Mouse (Mus musculus) olfactory bulb, adult 2 months (tissue): ENCODE results near the gene Nme2. TPM values are rescaled to one million over a fixed set of nuclear protein-coding genes. Genes with fewer than 3 reads are reported as not detected.

Experiments used
- H3K27ac ChIP-seq: fragments of 200-500 bp; 2 replicates; pipeline ENCODE4 v1.5.1; 2012; ENCODE audit warnings: low read depth, low read length; ENCODE audit not compliant: insufficient read depth
- H3K4me1 ChIP-seq: fragments of 200-500 bp; 2 replicates; pipeline ENCODE4 v1.6.1; 2012; ENCODE audit warnings: low read length; ENCODE audit not compliant: control insufficient read depth, insufficient read depth
- H3K4me3 ChIP-seq: fragments of 200-500 bp; 2 replicates; pipeline ENCODE4 v1.5.1; 2012; ENCODE audit warnings: mild to moderate bottlenecking, low read depth, low read length, moderate library complexity; ENCODE audit not compliant: insufficient read depth
- CTCF ChIP-seq: fragments of 200-500 bp; IDR thresholded peaks from 2 replicates; pipeline ENCODE4 v1.5.1; 2012; ENCODE audit warnings: low read depth, mild to moderate bottlenecking, low read length, moderate library complexity; ENCODE audit not compliant: insufficient read depth
- POLR2A ChIP-seq: fragments of 200-500 bp; IDR thresholded peaks from 2 replicates; pipeline ENCODE4 v1.6.1; 2012; ENCODE audit warnings: mild to moderate bottlenecking, low read depth, low read length, moderate library complexity; ENCODE audit not compliant: insufficient read depth
- WGBS: fragments of 180-500 bp; shearing (Covaris S2); methylation state at CpG from one replicate; pipeline ENCODE4 v1.1.7; 2018; 5-methylcytosine and 5-hydroxymethylcytosine counted together
- polyA plus RNA-seq: library from polyadenylated mRNA; stranded (reverse); fragments of >200 nt; gene quantifications from 2 replicates; pipeline ENCODE4 v1.2.4, GENCODE M21; 2012; ENCODE audit warnings: low replicate concordance; ENCODE audit not compliant: missing spikeins, insufficient read depth, insufficient read length

The Nme2 gene
- polyA plus RNA-seq, 1 experiment: not detected

DNA sequence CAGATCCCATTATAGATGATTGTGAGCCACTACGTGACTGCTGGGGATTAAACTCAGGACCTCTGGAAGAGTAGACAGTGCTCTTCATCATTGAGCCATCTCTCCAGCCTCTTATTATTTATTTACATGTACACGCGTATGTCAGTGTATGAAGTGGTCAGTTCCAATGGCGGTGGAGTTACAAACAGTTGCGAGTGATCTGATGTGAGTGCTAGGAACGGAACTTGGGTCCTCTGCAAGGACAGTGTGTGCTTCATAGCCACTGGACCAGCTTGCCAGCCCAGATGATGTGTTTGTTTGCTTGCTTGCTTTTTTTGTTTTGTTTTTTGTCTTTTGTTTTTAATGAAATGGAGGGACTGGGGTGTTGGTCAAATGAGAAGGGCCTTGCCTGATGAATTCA lies 13.1 kb upstream of the Nme2 start:
- 92% methylated on average over 6 of the region's 6 CpGs for WGBS
- TF ChIP-seq CTCF (no peak), POLR2A (no peak)
- H3K4me3 ChIP-seq: no peak overlapping the region
- H3K4me1 ChIP-seq: peaks cover 7% of the 10 kb centered on the region
- peak overlapping the region; percentile 66; the same call in 1 of the 2 replicates for H3K27ac ChIP-seq

- WGBS: 22% methylated on average over 6 of the region's 6 CpGs
- Histone ChIP-seq H3K4me1 (peaks cover 8% of the 10 kb centered on the region), H3K4me3 (no peak overlapping the region), H3K27ac (peak overlapping the region; percentile 66)
- TF ChIP-seq POLR2A (no peak), CTCF (no peak)
Measured at GRCm38 (mm10) chr11:93968848-93969128, 12.7 kb upstream of the Nme2 start.

DNA sequence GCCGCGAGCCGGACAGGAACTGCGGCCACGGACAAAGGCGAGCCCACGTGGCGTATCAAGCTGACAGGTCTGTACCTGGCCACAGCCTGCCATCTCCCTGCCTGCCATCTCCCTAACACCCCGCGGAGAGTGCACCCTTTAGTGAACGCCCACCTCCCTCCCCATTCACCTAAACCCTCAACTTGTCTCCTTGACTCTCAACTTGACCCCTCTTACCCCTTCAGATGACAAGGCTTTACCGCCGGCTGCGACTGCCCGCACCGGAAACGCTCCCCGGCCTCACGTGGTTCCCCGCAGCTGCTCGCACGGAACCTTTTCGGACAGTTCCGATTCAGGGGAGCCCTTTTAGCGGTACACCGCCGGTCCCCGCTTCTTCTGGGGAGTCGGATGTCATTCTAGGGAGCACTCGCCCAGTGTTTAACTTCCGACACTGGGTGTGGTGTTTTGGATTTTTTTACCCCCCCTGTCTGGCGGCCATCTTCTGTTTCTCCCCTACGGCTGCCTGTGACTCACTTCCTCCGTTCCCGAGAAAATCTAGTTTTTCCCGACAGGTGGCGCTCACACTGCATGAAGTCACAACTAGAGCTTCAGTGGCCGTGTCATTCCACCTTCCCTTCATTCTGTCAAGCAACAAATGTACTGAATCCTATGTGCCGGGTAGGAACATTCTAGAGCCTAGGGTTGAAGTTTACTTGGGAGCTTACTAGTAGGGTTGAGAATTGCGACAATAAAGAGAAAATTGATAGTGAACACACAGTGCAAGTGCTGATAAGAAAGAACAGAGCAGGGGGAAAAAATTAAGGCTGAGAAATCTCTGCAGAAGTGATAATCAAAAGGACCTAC lies 12.2 kb upstream of the Nme2 start, which contains the start of the genes Gm20390 and Nme1:
TSS of gene Gm20390 (minus strand) at position 289 of the 843 bp plus-strand sequence.
TSS of gene Nme1 (minus strand) at position 517 of the 843 bp plus-strand sequence.
- peak within 1 kb of the TSS; percentile 54 for H3K4me3 ChIP-seq
- under 1% methylated on average over 40 of the region's 40 CpGs for WGBS
- H3K27ac ChIP-seq: peak within 1 kb of the TSS; percentile 66
- peaks cover 12% of the 10 kb centered on the region for H3K4me1 ChIP-seq
- peak; percentile 65 for TF ChIP-seq CTCF
- TF ChIP-seq POLR2A: no peak

DNA sequence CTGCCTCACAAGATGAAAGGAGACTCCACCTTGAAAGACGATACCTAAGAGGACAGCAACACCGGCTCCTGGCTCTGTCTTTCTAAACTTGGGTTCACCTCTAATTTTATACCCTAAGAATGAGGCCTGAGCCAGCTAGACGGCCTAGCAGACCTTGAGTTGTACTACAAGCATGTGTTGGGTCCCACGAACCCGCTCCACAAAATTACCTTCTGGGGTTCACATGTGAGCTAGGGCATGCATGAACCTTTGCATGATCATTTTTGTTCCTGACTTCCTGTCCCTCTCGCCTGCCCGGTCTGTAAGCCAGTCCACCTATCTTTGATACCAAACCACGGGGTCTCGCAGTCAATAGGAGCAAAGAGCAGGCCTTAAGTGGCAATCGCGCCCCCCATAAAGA lies 11.3 kb upstream of the Nme2 start:
- Histone ChIP-seq H3K4me1 (peaks cover 12% of the 10 kb centered on the region), H3K27ac (peak overlapping the region; percentile 65; the same call in 1 of the 2 replicates), H3K4me3 (peak overlapping the region; percentile 54)
- 3% methylated on average over 11 of the region's 11 CpGs for WGBS
- TF ChIP-seq POLR2A (no peak), CTCF (no peak)

GRCm38 (mm10) chr11:93965391-93965790 lies 9.3 kb upstream of the Nme2 start:
- H3K4me3 ChIP-seq: peak overlapping the region; percentile 31; the same call in 1 of the 2 replicates
- TF ChIP-seq POLR2A: no peak
- TF ChIP-seq CTCF: no peak
- 39% methylated on average over 6 of the region's 6 CpGs for WGBS
- H3K4me1 ChIP-seq: peaks cover 16% of the 10 kb centered on the region
- peak overlapping the region; percentile 94 for H3K27ac ChIP-seq

DNA sequence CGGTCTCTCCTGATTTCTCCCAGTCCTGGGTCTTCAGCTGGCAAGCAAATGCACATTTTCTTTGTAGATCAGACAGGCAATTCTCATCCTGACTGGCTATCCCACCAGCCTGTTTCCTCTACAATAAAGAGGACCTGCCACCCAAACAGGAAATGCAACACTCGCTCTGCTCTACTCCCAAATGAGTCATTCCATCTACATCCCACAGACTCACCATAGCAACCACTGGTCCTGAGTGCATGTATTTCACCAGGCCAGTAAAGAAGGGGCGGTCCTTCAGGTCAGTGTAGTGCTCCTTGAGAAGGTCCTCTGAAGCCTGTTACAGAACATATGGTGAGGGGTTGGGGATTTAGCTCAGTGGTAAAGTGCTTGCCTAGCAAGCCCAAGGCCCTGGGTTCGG lies 7.0 kb upstream of the Nme2 start:
- 61% methylated on average over 4 of the region's 4 CpGs for WGBS
- H3K4me1 ChIP-seq: peaks cover 18% of the 10 kb centered on the region
- H3K27ac ChIP-seq: no peak overlapping the region
- no peak overlapping the region for H3K4me3 ChIP-seq
- TF ChIP-seq CTCF: no peak
- no peak for TF ChIP-seq POLR2A

- 86% methylated on average over 6 of the region's 6 CpGs for whole genome bisulfite sequencing
- Histone ChIP-seq H3K4me3 (no peak overlapping the region), H3K27ac (no peak overlapping the region), H3K4me1 (peaks cover 18% of the 10 kb centered on the region)
- TF ChIP-seq POLR2A (no peak), CTCF (no peak)
Measured at GRCm38 (mm10) chr11:93961482-93961881, 5.4 kb upstream of the Nme2 start.

GRCm38 (mm10) chr11:93957746-93958145 lies 1.7 kb upstream of the Nme2 start:
- 85% methylated on average over 4 of the region's 4 CpGs for WGBS
- H3K4me3 ChIP-seq: no peak overlapping the region
- H3K27ac ChIP-seq: no peak overlapping the region
- H3K4me1 ChIP-seq: peaks cover 20% of the 10 kb centered on the region
- TF ChIP-seq POLR2A (no peak), CTCF (no peak)

DNA sequence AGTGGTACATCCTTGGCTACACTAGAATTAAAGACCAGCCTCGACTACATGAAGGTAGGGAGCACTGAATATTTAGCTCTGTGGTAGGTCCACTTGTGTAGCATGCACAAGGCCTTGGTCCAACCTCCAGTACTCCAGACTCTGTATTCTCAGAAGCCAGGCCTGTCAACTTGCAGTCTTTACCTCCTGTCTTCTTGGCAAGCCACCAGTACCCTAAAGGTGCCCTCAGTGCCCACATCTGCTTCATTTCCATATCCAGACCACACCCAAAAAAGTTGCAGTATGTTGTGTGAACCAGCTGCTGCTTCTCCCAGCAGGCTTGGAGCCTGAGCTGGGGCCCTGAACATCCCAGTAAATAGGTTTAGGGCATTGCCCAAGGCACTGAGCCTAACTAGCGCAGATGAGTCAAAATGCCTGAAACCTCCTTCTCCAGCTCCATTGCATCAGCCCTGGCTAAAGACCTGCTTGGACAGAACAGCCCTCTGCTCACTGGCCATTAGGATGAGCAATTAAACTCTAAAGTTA lies 1.0 kb upstream of the Nme2 start:
- TF ChIP-seq CTCF (no peak), POLR2A (no peak)
- H3K27ac ChIP-seq: no peak overlapping the region
- peaks cover 23% of the 10 kb centered on the region for H3K4me1 ChIP-seq
- no peak overlapping the region for H3K4me3 ChIP-seq
- WGBS: 98% methylated on average over 2 of the region's 2 CpGs
